9 mouse cellular contexts compared by ENCODE assay signal in genomic region chr11:120554834-120555233, GRCm38 (mm10). TPM values are rescaled to one million over a fixed set of nuclear protein-coding genes. Genes with fewer than 3 reads are reported as not detected.
DNase-seq lines count a peak whose midpoint lies in the region; ATAC-seq and TF ChIP-seq lines count a peak whose summit lies in the region.
"Had no signal": no experiment of that assay in that cellular context is flagged by ENCODE, and none has a peak within 500 bp of the region (broad histone marks: within the 10 kb centered on the region; RNA-seq: fewer than 3 reads in every experiment).

No protein-coding gene starts in this region.

- peaks cover 12% of the 10 kb centered on the region for H3K4me1 ChIP-seq in liver, postnatal 0 days (ENCODE audit: insufficient read depth)
- peaks cover 21% of the 10 kb centered on the region for H3K4me1 ChIP-seq in heart, embryonic 13.5 days
- H3K4me1 ChIP-seq in midbrain, embryonic 10.5 days = peaks cover 11% of the 10 kb centered on the region

- no peak for DNase-seq in liver, postnatal 0 days
- DNase-seq in liver = no peak
- DNase-seq in adrenal gland, postnatal 10 days = peak; percentile 62
- DNase-seq in ovary, postnatal 10 days (ENCODE audit: low spot score) = no peak
- DNase-seq in midbrain, embryonic 10.5 days (ENCODE audit: low spot score) = no peak
- DNase-seq in layer of hippocampus, postnatal 25 days (ENCODE audit: extremely low spot score in 1 of 2, low spot score in 1 of 2) = no peak

- no peak overlapping the region for H3K9ac ChIP-seq in liver, postnatal 0 days (replicated peaks)
- peak overlapping the region; percentile 54; the same call in 1 of the 2 replicates for H3K9ac ChIP-seq in heart, embryonic 13.5 days
- H3K9ac ChIP-seq: forebrain, embryonic 12.5 days had no signal

- no peaks in the 10 kb centered on the region for H3K9me3 ChIP-seq in liver, postnatal 0 days (ENCODE audit: low read length)
- 0 out of 2 replicates have a peak, but pooled peaks cover 6% of the 10 kb centered on the region for H3K9me3 ChIP-seq in heart, embryonic 13.5 days
- 0 out of 2 replicates have a peak, but pooled peaks cover 13% of the 10 kb centered on the region for H3K9me3 ChIP-seq in midbrain, embryonic 10.5 days (replicated peaks)

- peak; percentile 74 for ATAC-seq in liver, postnatal 0 days
- ATAC-seq in heart, embryonic 13.5 days (ENCODE audit: extremely low read depth, insufficient number of reproducible peaks, low FRiP score, low TSS enrichment) = no peak

- no peaks in the 10 kb centered on the region for H3K27me3 ChIP-seq in liver, postnatal 0 days (ENCODE audit: insufficient read depth, low read length)
- no peaks in the 10 kb centered on the region for H3K27me3 ChIP-seq in heart, embryonic 13.5 days (replicated peaks)
- H3K27me3 ChIP-seq in midbrain, embryonic 10.5 days (ENCODE audit: low read depth, poor library complexity, severe bottlenecking) = no peaks in the 10 kb centered on the region
- H3K27me3 ChIP-seq: forebrain, embryonic 12.5 days had no signal

- H3K4me3 ChIP-seq in liver, postnatal 0 days (ENCODE audit: low read depth, low read length) = no peak overlapping the region
- no peak overlapping the region for H3K4me3 ChIP-seq in heart, embryonic 13.5 days
- no peak overlapping the region for H3K4me3 ChIP-seq in midbrain, embryonic 10.5 days
- H3K4me3 ChIP-seq: forebrain, embryonic 12.5 days had no signal

- TF ChIP-seq CTCF in liver, postnatal 0 days (IDR thresholded peaks at IDR 0.05; ENCODE audit: low read depth) = no peak

- WGBS in liver, postnatal 0 days (ENCODE audit: insufficient replicate concordance) = 50% methylated on average over 7 of the region's 7 CpGs
- WGBS in heart, embryonic 13.5 days = 28% methylated on average over 7 of the region's 7 CpGs
- 82% methylated on average over 7 of the region's 7 CpGs for WGBS in midbrain, embryonic 10.5 days

- H3K4me2 ChIP-seq in liver, postnatal 0 days (ENCODE audit: low read depth, low read length) = no peak overlapping the region
- H3K4me2 ChIP-seq in heart, embryonic 13.5 days = 0 out of 2 replicates have a peak overlapping the region, but pooled peaks have one; percentile 9
- H3K4me2 ChIP-seq: forebrain, embryonic 12.5 days had no signal

- H3K36me3 ChIP-seq in liver, postnatal 0 days (replicated peaks; ENCODE audit: insufficient read depth, low read length) = peaks cover 4% of the 10 kb centered on the region; the same call in 1 of the 2 replicates
- H3K36me3 ChIP-seq in heart, embryonic 13.5 days = peaks cover 19% of the 10 kb centered on the region
- H3K36me3 ChIP-seq in midbrain, embryonic 10.5 days = peaks cover 18% of the 10 kb centered on the region

- TF ChIP-seq EP300 in liver, postnatal 0 days (IDR thresholded peaks at IDR 0.05; ENCODE audit: low read depth) = no peak

- H3K27ac ChIP-seq in liver, postnatal 0 days (ENCODE audit: low read depth) = peak overlapping the region; percentile 35; the same call in 1 of the 2 replicates
- H3K27ac ChIP-seq in heart, embryonic 13.5 days (replicated peaks) = peak overlapping the region; percentile 59
- H3K27ac ChIP-seq in midbrain, embryonic 10.5 days (replicated peaks) = no peak overlapping the region
- H3K27ac ChIP-seq: forebrain, embryonic 12.5 days had no signal

RNA-seq across cellular contexts. Expression of gene Ppp1r27, which starts 3.9 kb away (rescaled TPM):
- 0.19 and 1.5 TPM in 2 replicates for polyA plus RNA-seq in liver, postnatal 0 days (2015; fragmentation: Nextera tagmentation; extraction: Ambion mirVana)
- total RNA-seq in adrenal gland, postnatal 10 days (2021) = 10 to 100 TPM in 1 of 2 experiments, 1 to 10 TPM in 1; 7.1 to 21.8 TPM
- polyA plus RNA-seq in heart, embryonic 13.5 days (2015; fragmentation: Nextera tagmentation; extraction: Ambion mirVana) = not detected in 2 replicates
- not detected in 2 replicates for polyA plus RNA-seq in midbrain, embryonic 10.5 days (2016; fragmentation: Nextera tagmentation; extraction: Ambion mirVana)
- not detected for total RNA-seq in layer of hippocampus, postnatal 25 days (2021)
- total RNA-seq: MEL had no signal
- polyA plus RNA-seq: forebrain, embryonic 12.5 days had no signal

RNA-seq across cellular contexts. Expression of gene Mcrip1, which starts 5.3 kb away (rescaled TPM):
- polyA plus RNA-seq in liver, postnatal 0 days (2015; fragmentation: Nextera tagmentation; extraction: Ambion mirVana) = 59.2 and 61.0 TPM in 2 replicates
- 10 to 100 TPM; 60.0 to 62.2 TPM for total RNA-seq in adrenal gland, postnatal 10 days (2021)
- 134 and 140 TPM in 2 replicates for polyA plus RNA-seq in heart, embryonic 13.5 days (2015; fragmentation: Nextera tagmentation; extraction: Ambion mirVana)
- polyA plus RNA-seq in midbrain, embryonic 10.5 days (2016; fragmentation: Nextera tagmentation; extraction: Ambion mirVana) = 226 and 238 TPM in 2 replicates
- total RNA-seq in layer of hippocampus, postnatal 25 days (2021) = 10 to 100 TPM; 86.1 to 86.5 TPM

RNA-seq across cellular contexts. Expression of gene P4hb, which starts 18.2 kb away (rescaled TPM):
- polyA plus RNA-seq in liver, postnatal 0 days (2015; fragmentation: Nextera tagmentation; extraction: Ambion mirVana) = 683 and 697 TPM in 2 replicates
- 100 to 1,000 TPM; 424 to 571 TPM for total RNA-seq in adrenal gland, postnatal 10 days (2021)
- 427 and 448 TPM in 2 replicates for polyA plus RNA-seq in heart, embryonic 13.5 days (2015; fragmentation: Nextera tagmentation; extraction: Ambion mirVana)
- 534 and 562 TPM in 2 replicates for polyA plus RNA-seq in midbrain, embryonic 10.5 days (2016; fragmentation: Nextera tagmentation; extraction: Ambion mirVana)
- 100 to 1,000 TPM; 127 to 136 TPM for total RNA-seq in layer of hippocampus, postnatal 25 days (2021)

RNA-seq across cellular contexts. Expression of gene Gcgr, which starts 24.3 kb away (rescaled TPM):
- polyA plus RNA-seq in liver, postnatal 0 days (2015; fragmentation: Nextera tagmentation; extraction: Ambion mirVana) = 58.5 and 66.9 TPM in 2 replicates
- total RNA-seq in adrenal gland, postnatal 10 days (2021) = 10 to 100 TPM in 1 of 2 experiments, 1 to 10 TPM in 1; 9.6 to 15.7 TPM
- polyA plus RNA-seq in heart, embryonic 13.5 days (2015; fragmentation: Nextera tagmentation; extraction: Ambion mirVana) = 2.1 and 2.4 TPM in 2 replicates
- polyA plus RNA-seq in midbrain, embryonic 10.5 days (2016; fragmentation: Nextera tagmentation; extraction: Ambion mirVana) = 0.26 and 0.27 TPM in 2 replicates
- total RNA-seq in layer of hippocampus, postnatal 25 days (2021) = under 1 TPM; 0.15 to 0.19 TPM
- total RNA-seq: MEL had no signal

RNA-seq across cellular contexts. Expression of gene Arhgdia, which starts 26.6 kb away (rescaled TPM):
- 148 and 156 TPM in 2 replicates for polyA plus RNA-seq in liver, postnatal 0 days (2015; fragmentation: Nextera tagmentation; extraction: Ambion mirVana)
- 100 to 1,000 TPM; 281 to 286 TPM for total RNA-seq in adrenal gland, postnatal 10 days (2021)
- polyA plus RNA-seq in heart, embryonic 13.5 days (2015; fragmentation: Nextera tagmentation; extraction: Ambion mirVana) = 435 and 436 TPM in 2 replicates
- 743 and 777 TPM in 2 replicates for polyA plus RNA-seq in midbrain, embryonic 10.5 days (2016; fragmentation: Nextera tagmentation; extraction: Ambion mirVana)
- 100 to 1,000 TPM; 306 to 324 TPM for total RNA-seq in layer of hippocampus, postnatal 25 days (2021)
